Mouse (Mus musculus): ENCODE measurements around the gene Nudcd3. TPM values are rescaled to one million over a fixed set of nuclear protein-coding genes. Genes with fewer than 3 reads are reported as not detected.

Gene Nudcd3
- polyA plus RNA-seq, 1 experiment from 2014 or later, result 50.8 TPM

DNA sequence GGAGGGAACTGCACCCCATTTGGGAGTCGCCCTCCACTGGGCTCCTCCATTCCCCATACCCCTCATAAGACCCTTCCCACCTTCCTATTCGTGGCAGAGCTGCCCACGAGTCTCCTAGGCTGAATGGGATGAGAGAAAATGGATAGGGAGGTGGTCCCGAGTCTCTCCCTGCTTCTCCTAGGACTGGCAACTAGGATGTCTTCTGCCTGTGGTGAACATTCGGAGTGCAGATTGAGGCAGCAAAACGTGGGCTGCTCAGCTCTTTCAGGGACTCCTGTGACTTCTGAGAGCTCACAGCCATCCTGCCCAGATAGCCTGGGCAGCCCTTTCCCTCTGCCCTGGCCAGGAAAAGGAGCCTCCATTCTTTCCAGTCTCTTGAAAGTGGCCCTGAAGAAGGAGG, 134.0 kb downstream of the Nudcd3 start, which contains the start of gene Camk2b:
TSS of gene Camk2b (minus strand) at position 187 of the 400 bp plus-strand sequence.
- WGBS, result 10% methylated on average over 6 of the region's 6 CpGs
- no peak for ATAC-seq (ENCODE audit: insufficient number of reproducible peaks, insufficient read depth, low FRiP score, low TSS enrichment)
- Histone ChIP-seq H3K9me3 (no peaks in the 10 kb centered on the region), H3K27ac (no peak within 1 kb of the TSS), H3K9ac (peak within 1 kb of the TSS; percentile 51), H3K36me3 (no peaks in the 10 kb centered on the region), H3K4me2 (replicated peaks) (peak within 1 kb of the TSS; percentile 95), H3K4me1 (peaks cover 13% of the 10 kb centered on the region), H3K27me3 (peaks cover 89% of the 10 kb centered on the region), H3K4me3 (peak within 1 kb of the TSS; percentile 54)

DNA sequence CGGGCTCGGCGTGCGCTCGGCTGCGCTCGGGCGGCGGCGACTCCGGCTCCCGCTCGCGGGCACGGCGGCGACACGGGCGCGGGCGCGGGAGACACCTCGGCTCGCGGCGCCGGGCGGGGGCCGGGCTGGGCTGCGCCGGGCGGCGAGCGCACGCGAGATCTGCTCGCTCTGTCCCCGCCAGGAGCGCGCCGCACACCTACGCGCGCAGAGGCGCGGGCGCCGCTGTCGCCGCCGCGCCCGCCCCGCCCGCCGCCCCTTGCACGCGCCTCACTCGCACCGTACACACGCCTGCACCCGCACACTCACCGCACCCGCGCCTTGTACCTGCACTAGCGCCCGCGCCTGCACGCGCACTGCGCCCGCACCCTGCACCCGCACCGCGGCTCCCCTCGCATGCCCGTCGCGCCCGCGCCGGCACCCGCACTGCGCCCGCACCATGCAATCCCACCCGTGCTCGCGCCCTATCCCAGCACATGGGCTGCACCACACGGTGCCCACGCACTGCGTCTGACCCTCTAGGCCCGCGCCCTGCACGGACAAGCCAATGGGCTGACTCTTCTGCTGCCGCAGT, 134.6 kb downstream of the Nudcd3 start:
- ATAC-seq (ENCODE audit: insufficient number of reproducible peaks, insufficient read depth, low FRiP score, low TSS enrichment), result 0 out of 2 replicates have a peak, but pooled peaks have one; percentile 37
- H3K9ac ChIP-seq, result peak overlapping the region; percentile 51
- H3K4me2 ChIP-seq (replicated peaks), result peak overlapping the region; percentile 95
- peaks cover 84% of the 10 kb centered on the region for H3K27me3 ChIP-seq
- peaks cover 13% of the 10 kb centered on the region for H3K4me1 ChIP-seq
- no peak overlapping the region for H3K27ac ChIP-seq
- WGBS, result under 1% methylated on average over 89 of the region's 95 CpGs
- H3K9me3 ChIP-seq, result no peaks in the 10 kb centered on the region
- peak overlapping the region; percentile 54 for H3K4me3 ChIP-seq
- H3K36me3 ChIP-seq, result no peaks in the 10 kb centered on the region

GRCm38 (mm10) chr11:6065046-6065521, 135.1 kb downstream of the Nudcd3 start:
- ATAC-seq (ENCODE audit: insufficient number of reproducible peaks, insufficient read depth, low FRiP score, low TSS enrichment), result no peak
- H3K9me3 ChIP-seq, result no peaks in the 10 kb centered on the region
- H3K4me1 ChIP-seq, result peaks cover 13% of the 10 kb centered on the region
- H3K4me2 ChIP-seq (replicated peaks), result peak overlapping the region; percentile 95
- no peaks in the 10 kb centered on the region for H3K36me3 ChIP-seq
- H3K9ac ChIP-seq, result peak overlapping the region; percentile 51
- WGBS, result 2% methylated on average over 55 of the region's 55 CpGs
- H3K27ac ChIP-seq, result no peak overlapping the region
- peak overlapping the region; percentile 54 for H3K4me3 ChIP-seq
- H3K27me3 ChIP-seq, result peaks cover 79% of the 10 kb centered on the region

- WGBS, result 4% methylated on average over 30 of the region's 30 CpGs
- Histone ChIP-seq H3K4me3 (peak overlapping the region; percentile 54), H3K4me1 (peaks cover 13% of the 10 kb centered on the region), H3K9ac (peak overlapping the region; percentile 51), H3K4me2 (replicated peaks) (peak overlapping the region; percentile 95), H3K36me3 (no peaks in the 10 kb centered on the region), H3K9me3 (no peaks in the 10 kb centered on the region), H3K27ac (no peak overlapping the region), H3K27me3 (peaks cover 73% of the 10 kb centered on the region)
- no peak for ATAC-seq (ENCODE audit: insufficient number of reproducible peaks, insufficient read depth, low FRiP score, low TSS enrichment)
Observed at GRCm38 (mm10) chr11:6064215-6065045, 135.8 kb downstream of the Nudcd3 start.

DNA sequence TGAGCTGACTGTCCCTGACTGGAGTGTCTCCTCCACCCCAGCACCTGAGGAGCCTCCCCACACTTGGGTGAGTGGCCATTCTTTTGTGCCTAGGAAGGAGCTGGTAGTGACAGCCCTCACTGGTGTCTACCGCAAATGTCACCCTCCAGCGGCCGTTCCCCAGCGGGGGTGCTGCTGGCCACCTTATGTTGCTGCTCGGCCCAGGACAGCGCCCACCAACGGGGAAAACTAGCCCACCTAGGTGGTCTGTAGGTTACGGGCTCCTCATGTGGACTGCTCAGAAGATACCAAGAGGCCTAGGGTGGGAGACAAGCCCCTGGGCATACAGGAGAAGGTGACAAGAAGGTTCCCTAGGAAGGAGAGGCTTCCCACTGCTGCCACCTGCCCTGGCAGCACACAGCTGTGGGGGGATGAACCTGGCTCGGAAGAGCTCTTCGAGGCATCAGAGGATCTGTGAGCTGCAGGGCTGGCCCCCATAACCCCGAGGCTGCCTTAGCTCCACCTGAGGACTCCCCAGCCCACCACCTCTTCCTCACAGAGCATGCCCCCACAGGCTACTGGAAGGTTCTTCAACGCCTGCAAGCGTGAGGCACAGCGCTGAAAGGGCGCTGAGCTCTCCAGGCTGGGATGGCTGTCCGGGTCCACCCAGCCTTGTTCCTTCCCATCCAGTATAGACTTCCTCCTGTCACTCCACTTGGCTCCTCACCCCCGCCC, 136.6 kb downstream of the Nudcd3 start:
- H3K36me3 ChIP-seq, result no peaks in the 10 kb centered on the region
- H3K4me1 ChIP-seq, result peaks cover 13% of the 10 kb centered on the region
- no peak for ATAC-seq (ENCODE audit: insufficient number of reproducible peaks, insufficient read depth, low FRiP score, low TSS enrichment)
- H3K9ac ChIP-seq, result no peak overlapping the region; the same call in 1 of the 2 replicates
- 41% methylated on average over 17 of the region's 17 CpGs for WGBS
- no peaks in the 10 kb centered on the region for H3K9me3 ChIP-seq
- no peak overlapping the region for H3K4me2 ChIP-seq (replicated peaks)
- peaks cover 65% of the 10 kb centered on the region for H3K27me3 ChIP-seq
- no peak overlapping the region for H3K27ac ChIP-seq
- no peak overlapping the region for H3K4me3 ChIP-seq

GRCm38 (mm10) chr11:6063065-6063464, 137.2 kb downstream of the Nudcd3 start:
- 78% methylated on average over 7 of the region's 7 CpGs for WGBS
- Histone ChIP-seq H3K27ac (no peak overlapping the region), H3K4me2 (replicated peaks) (no peak overlapping the region), H3K27me3 (peaks cover 59% of the 10 kb centered on the region), H3K9me3 (no peaks in the 10 kb centered on the region), H3K4me1 (peaks cover 8% of the 10 kb centered on the region), H3K4me3 (no peak overlapping the region), H3K36me3 (no peaks in the 10 kb centered on the region), H3K9ac (no peak overlapping the region)
- ATAC-seq (ENCODE audit: insufficient number of reproducible peaks, insufficient read depth, low FRiP score, low TSS enrichment), result no peak

DNA sequence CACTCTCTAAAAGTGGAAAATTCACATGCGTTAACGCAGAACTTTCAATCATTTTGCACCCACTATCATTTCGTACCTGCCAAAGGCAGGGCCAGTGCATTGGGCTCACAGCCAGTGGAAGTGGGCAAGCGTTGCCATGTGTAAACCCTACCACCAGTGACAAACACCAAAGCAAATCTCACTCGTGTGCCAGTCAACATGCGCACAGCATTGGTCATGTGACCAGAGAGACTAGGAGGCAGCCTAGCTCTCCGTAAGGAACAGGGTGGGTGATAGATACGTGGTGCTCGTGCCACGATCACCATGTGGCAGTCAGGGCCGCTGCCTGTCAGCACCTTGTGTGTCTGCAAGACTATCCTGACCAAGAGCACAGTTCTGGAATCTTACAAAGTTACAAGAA, 137.9 kb downstream of the Nudcd3 start:
- Histone ChIP-seq H3K27ac (no peak overlapping the region), H3K36me3 (no peaks in the 10 kb centered on the region), H3K4me1 (peaks cover 7% of the 10 kb centered on the region), H3K4me3 (no peak overlapping the region), H3K9me3 (no peaks in the 10 kb centered on the region), H3K4me2 (replicated peaks) (no peak overlapping the region), H3K27me3 (peaks cover 52% of the 10 kb centered on the region), H3K9ac (no peak overlapping the region)
- no peak for ATAC-seq (ENCODE audit: insufficient number of reproducible peaks, insufficient read depth, low FRiP score, low TSS enrichment)
- 89% methylated on average over 11 of the region's 11 CpGs for whole genome bisulfite sequencing

- Histone ChIP-seq H3K36me3 (no peaks in the 10 kb centered on the region), H3K27me3 (peaks cover 47% of the 10 kb centered on the region), H3K27ac (no peak overlapping the region), H3K4me1 (peaks cover 7% of the 10 kb centered on the region), H3K9ac (no peak overlapping the region), H3K4me2 (replicated peaks) (no peak overlapping the region), H3K4me3 (no peak overlapping the region), H3K9me3 (no peaks in the 10 kb centered on the region)
- no peak for ATAC-seq (ENCODE audit: insufficient number of reproducible peaks, insufficient read depth, low FRiP score, low TSS enrichment)
- WGBS, result 68% methylated on average over 5 of the region's 5 CpGs
Observed at GRCm38 (mm10) chr11:6061891-6062290, 138.3 kb downstream of the Nudcd3 start.

DNA sequence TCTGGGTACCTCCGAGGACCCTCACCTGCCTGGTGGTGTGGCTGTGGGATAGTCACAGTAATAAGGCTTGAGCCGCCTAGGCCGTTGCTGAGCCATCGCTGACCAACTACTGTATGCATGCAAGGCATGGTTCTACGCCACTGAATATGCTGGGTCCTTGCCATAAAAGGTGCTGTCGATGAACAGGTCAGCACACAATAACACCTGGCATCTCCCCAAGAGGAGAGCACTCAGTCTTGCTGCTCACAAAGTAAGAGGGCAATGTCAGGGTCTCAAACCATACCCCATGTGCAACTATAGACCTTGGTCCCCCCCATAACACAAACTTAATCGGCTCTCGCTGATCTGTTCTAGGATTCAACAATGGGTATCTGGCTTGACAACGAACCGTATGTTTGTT, 141.1 kb downstream of the Nudcd3 start:
- no peak overlapping the region for H3K4me2 ChIP-seq (replicated peaks)
- H3K9me3 ChIP-seq, result no peaks in the 10 kb centered on the region
- no peak overlapping the region for H3K27ac ChIP-seq
- H3K27me3 ChIP-seq, result peaks cover 20% of the 10 kb centered on the region
- H3K4me1 ChIP-seq, result no peaks in the 10 kb centered on the region
- ATAC-seq (ENCODE audit: insufficient number of reproducible peaks, insufficient read depth, low FRiP score, low TSS enrichment), result no peak
- no peaks in the 10 kb centered on the region for H3K36me3 ChIP-seq
- no peak overlapping the region for H3K9ac ChIP-seq
- 93% methylated on average over 10 of the region's 10 CpGs for WGBS
- no peak overlapping the region for H3K4me3 ChIP-seq

Measured in embryonic facial prominence, embryonic 12.5 days (tissue).